Mouse (Mus musculus) intestine, embryonic 15.5 days (tissue): ENCODE results near the gene Rad23b. TPM values are rescaled to one million over a fixed set of nuclear protein-coding genes. Genes with fewer than 3 reads are reported as not detected.
A peak's percentile ranks its signal among the peaks of the same experiment; 100 is the strongest.
"Not testable (repeated sequence)": the region's sequence is repeated elsewhere in the genome, so short reads cannot be mapped to it uniquely, and the experiment has no call there.

Experiments
- ATAC-seq: fragments of 200-750 bp; cut with Nextera tagmentation; 2 replicates; pipeline ENCODE4 v1.8.0; 2017; ENCODE audit warnings: moderate TSS enrichment, moderate library complexity
- H3K27ac ChIP-seq: fragments of 300-500 bp; sonication (generic); 2 replicates; pipeline ENCODE4 v1.5.1; 2015; ENCODE audit warnings: mild to moderate bottlenecking, inconsistent platforms
- H3K27me3 ChIP-seq: fragments of 300-500 bp; sonication (generic); replicated peaks from 2 replicates; pipeline ENCODE4 v1.6.1; 2015; ENCODE audit warnings: inconsistent platforms
- H3K36me3 ChIP-seq: fragments of 300-500 bp; sonication (generic); 2 replicates; pipeline ENCODE4 v1.6.1; 2015; ENCODE audit warnings: inconsistent platforms
- H3K4me1 ChIP-seq: fragments of 300-500 bp; sonication (generic); replicated peaks from 2 replicates; pipeline ENCODE4 v1.6.1; 2015; ENCODE audit warnings: inconsistent platforms
- H3K4me2 ChIP-seq: fragments of 300-500 bp; sonication (generic); replicated peaks from 2 replicates; pipeline ENCODE4 v1.6.1; 2015; ENCODE audit warnings: mild to moderate bottlenecking, inconsistent platforms
- H3K4me3 ChIP-seq: fragments of 300-500 bp; sonication (generic); replicated peaks from 2 replicates; pipeline ENCODE4 v1.5.1; 2015; ENCODE audit warnings: inconsistent platforms
- H3K9ac ChIP-seq: fragments of 300-500 bp; sonication (generic); 2 replicates; pipeline ENCODE4 v1.6.1; 2015; ENCODE audit warnings: inconsistent platforms
- H3K9me3 ChIP-seq: fragments of 300-500 bp; sonication (generic); 2 replicates; pipeline ENCODE4 v1.6.1; 2016; ENCODE audit warnings: inconsistent platforms
- WGBS: fragments of 180-500 bp; shearing (Covaris S2); methylation state at CpG from one replicate; pipeline ENCODE4 v1.1.7; 2015; 5-methylcytosine and 5-hydroxymethylcytosine counted together
- polyA plus RNA-seq: library from polyadenylated mRNA; unstranded; fragments of >200 nt; fragmentation: Nextera tagmentation; extraction: Ambion mirVana; gene quantifications from 2 replicates; pipeline ENCODE4 v1.2.1, GENCODE M21; 2015

Rad23b gene
- polyA plus RNA-seq, 1 experiment from 2014 or later, result 87.5 TPM

GRCm38 (mm10) chr4:55409578-55410224 lies 59.9 kb downstream of the Rad23b start:
- not testable (repeated sequence) for H3K4me1 ChIP-seq, H3K27ac ChIP-seq, H3K4me3 ChIP-seq, H3K27me3 ChIP-seq, H3K4me2 ChIP-seq, H3K9ac ChIP-seq, ATAC-seq, H3K36me3 ChIP-seq, H3K9me3 ChIP-seq
- 87% methylated on average over 1 of the region's 1 CpGs for WGBS

DNA sequence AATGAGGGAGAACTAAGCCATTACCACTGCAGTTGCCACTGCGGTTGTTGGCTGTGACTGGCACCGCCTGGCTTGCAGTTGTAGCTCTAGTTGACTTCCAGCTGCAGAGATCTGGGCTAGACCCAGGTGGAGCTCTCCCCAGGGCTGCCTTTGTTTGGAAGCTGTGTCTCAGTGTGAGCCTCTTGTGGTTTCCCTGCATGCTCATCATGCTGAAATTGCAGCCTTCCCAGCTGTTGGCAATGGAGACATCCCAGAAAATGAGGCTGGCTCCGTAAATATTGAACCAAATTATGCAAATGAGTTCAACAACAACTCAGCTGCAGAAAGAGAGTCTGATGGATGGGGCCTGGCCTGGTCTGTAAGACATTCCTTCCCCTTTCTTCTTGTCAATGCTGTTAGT lies 66.0 kb downstream of the Rad23b start:
- 55% methylated on average over 3 of the region's 3 CpGs for WGBS

GRCm38 (mm10) chr4:55426250-55426649 lies 76.4 kb downstream of the Rad23b start:
- Histone ChIP-seq H3K9me3 (no peaks in the 10 kb centered on the region), H3K4me2 (no peak overlapping the region), H3K27me3 (no peaks in the 10 kb centered on the region), H3K4me3 (no peak overlapping the region), H3K27ac (no peak overlapping the region), H3K4me1 (no peaks in the 10 kb centered on the region), H3K9ac (no peak overlapping the region), H3K36me3 (no peaks in the 10 kb centered on the region)
- peak; percentile 75 for ATAC-seq
- 54% methylated on average over 4 of the region's 4 CpGs for WGBS

More for the DNA sequence above, 66.0 kb downstream of the Rad23b start:
- no peaks in the 10 kb centered on the region for H3K36me3 ChIP-seq
- no peak overlapping the region for H3K4me2 ChIP-seq
- no peak for ATAC-seq
- H3K9ac ChIP-seq, result no peak overlapping the region
- H3K27me3 ChIP-seq, result no peaks in the 10 kb centered on the region
- no peak overlapping the region for H3K27ac ChIP-seq
- H3K4me3 ChIP-seq, result no peak overlapping the region
- H3K9me3 ChIP-seq, result no peaks in the 10 kb centered on the region
- H3K4me1 ChIP-seq, result no peaks in the 10 kb centered on the region

Other genes with a start within 250 kb of the Rad23b start
- 9.6 and 12.1 TPM in 2 replicates for gene Klf4, start 182.4 kb downstream of the Rad23b start, polyA plus RNA-seq